Mouse (Mus musculus): ENCODE measurements around the gene Ptpdc1.

The Ptpdc1 gene

GRCm38 (mm10) chr13:48586496-48586895 is 39.0 kb downstream of the Ptpdc1 start:
- no peak for DNase-seq (ENCODE audit: low read depth, low spot score)

GRCm38 (mm10) chr13:48585786-48586185 is 39.7 kb downstream of the Ptpdc1 start:
- no peak for DNase-seq (ENCODE audit: low read depth, low spot score)

- no peak for DNase-seq (ENCODE audit: low read depth, low spot score)
Measured at GRCm38 (mm10) chr13:48582688-48583379, 42.6 kb downstream of the Ptpdc1 start.

GRCm38 (mm10) chr13:48578616-48579015 is 46.8 kb downstream of the Ptpdc1 start:
- no peak for DNase-seq (ENCODE audit: low read depth, low spot score)

GRCm38 (mm10) chr13:48577836-48578235 is 47.6 kb downstream of the Ptpdc1 start:
- DNase-seq (ENCODE audit: low read depth, low spot score): no peak

- DNase-seq (ENCODE audit: low read depth, low spot score): no peak
Measured at GRCm38 (mm10) chr13:48577007-48577406, 48.5 kb downstream of the Ptpdc1 start.

GRCm38 (mm10) chr13:48574718-48575117 is 50.7 kb downstream of the Ptpdc1 start:
- DNase-seq (ENCODE audit: low read depth, low spot score): no peak

- no peak for DNase-seq (ENCODE audit: low read depth, low spot score)
Measured at GRCm38 (mm10) chr13:48573525-48574355, 51.7 kb downstream of the Ptpdc1 start.

GRCm38 (mm10) chr13:48572127-48572526 is 53.3 kb downstream of the Ptpdc1 start:
- no peak for DNase-seq (ENCODE audit: low read depth, low spot score)

- DNase-seq (ENCODE audit: low read depth, low spot score): no peak
Measured at GRCm38 (mm10) chr13:48571298-48571697, 54.2 kb downstream of the Ptpdc1 start.

- no peak for DNase-seq (ENCODE audit: low read depth, low spot score)
Measured at GRCm38 (mm10) chr13:48569576-48570132, 55.8 kb downstream of the Ptpdc1 start.

GRCm38 (mm10) chr13:48567646-48568045 is 57.8 kb downstream of the Ptpdc1 start:
- DNase-seq (ENCODE audit: low read depth, low spot score): no peak

GRCm38 (mm10) chr13:48566116-48566935 is 59.1 kb downstream of the Ptpdc1 start:
- no peak for DNase-seq (ENCODE audit: low read depth, low spot score)

GRCm38 (mm10) chr13:48564881-48565600 is 60.4 kb downstream of the Ptpdc1 start:
- DNase-seq (ENCODE audit: low read depth, low spot score): no peak

GRCm38 (mm10) chr13:48562336-48562735 is 63.1 kb downstream of the Ptpdc1 start:
- no peak for DNase-seq (ENCODE audit: low read depth, low spot score)

- DNase-seq (ENCODE audit: low read depth, low spot score): no peak
Measured at GRCm38 (mm10) chr13:48561481-48561880, 64.0 kb downstream of the Ptpdc1 start.

GRCm38 (mm10) chr13:48555976-48556375 is 69.5 kb downstream of the Ptpdc1 start:
- no peak for DNase-seq (ENCODE audit: low read depth, low spot score)

GRCm38 (mm10) chr13:48554552-48554951 is 70.9 kb downstream of the Ptpdc1 start:
- DNase-seq (ENCODE audit: low read depth, low spot score): no peak

- DNase-seq (ENCODE audit: low read depth, low spot score): no peak
Measured at GRCm38 (mm10) chr13:48553511-48553910, 72.0 kb downstream of the Ptpdc1 start.

GRCm38 (mm10) chr13:48552181-48553090 is 73.0 kb downstream of the Ptpdc1 start:
- DNase-seq (ENCODE audit: low read depth, low spot score): no peak
